Mouse (Mus musculus) kidney, adult 11 months (tissue): ENCODE measurements at regions not wholly inside any gene's neighbourhood (a gene's known extent, or its start where the extent isn't known, plus 50 kb on each side); places are given as distances from the start of the nearest gene placed in this dataset.
A peak's percentile ranks its signal among the peaks of the same experiment; 100 is the strongest.
"Not testable (repeated sequence)": the region's sequence is repeated elsewhere in the genome, so short reads cannot be mapped to it uniquely, and the experiment has no call there.

ENCODE experiments used
- DNase-seq: peaks from one replicate; pipeline ENCODE4 v3.0.0; 2022

DNA sequence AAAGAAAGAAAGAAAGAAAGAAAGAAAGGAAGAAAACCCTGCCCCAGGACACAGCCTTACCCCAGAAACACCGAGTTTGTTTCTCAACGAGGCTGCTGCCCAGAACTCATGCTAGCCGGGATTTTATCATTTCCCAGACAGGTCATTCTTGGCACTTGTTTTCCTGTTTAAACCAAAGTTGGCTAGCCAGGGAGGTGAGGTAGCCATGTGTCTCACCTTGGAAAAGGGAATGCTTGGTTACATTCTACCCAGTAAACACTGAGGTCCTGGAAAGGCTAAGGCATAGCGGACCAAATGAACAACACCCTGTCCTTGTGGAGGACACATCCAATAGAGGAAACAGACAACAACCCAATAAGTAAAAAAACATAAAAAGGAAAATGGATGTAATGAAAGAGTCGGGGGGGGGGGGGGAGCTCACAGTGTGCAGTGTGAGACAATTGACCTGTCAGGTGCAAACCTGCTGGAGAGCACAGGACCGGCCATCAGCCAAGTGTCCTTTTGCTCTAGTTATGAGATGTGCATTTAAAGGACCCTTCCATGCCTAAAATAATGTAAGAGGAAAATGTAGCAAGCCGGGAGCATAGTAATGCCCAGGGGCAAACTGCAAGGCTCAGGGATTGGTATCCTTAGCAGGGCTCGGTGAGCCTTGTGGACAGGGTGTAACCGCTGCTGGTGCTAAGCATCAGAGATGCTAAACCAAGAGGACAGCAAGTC lies 78.2 kb upstream of the Fzd7 start:
- no peak for DNase-seq

DNA sequence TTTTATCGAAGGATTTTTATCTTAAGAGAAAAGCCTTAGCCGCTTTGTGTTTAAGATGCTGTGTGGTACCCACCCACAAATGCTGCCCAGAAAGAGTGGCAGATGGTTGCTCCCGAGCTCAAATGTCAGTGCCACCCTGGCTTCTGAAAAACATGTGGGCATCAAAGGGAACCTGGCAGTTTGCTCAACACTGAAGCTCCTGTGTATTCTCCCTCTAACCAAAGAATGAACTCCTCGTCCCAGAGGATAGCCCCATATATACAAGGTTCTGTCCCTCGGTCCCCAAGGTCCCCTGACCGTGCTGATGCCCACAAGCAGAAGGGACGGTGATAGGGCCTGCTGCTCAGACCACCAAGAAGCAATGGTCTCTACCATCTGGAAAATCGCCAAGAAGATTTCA lies 76.9 kb upstream of the Fzd7 start:
- no peak for DNase-seq

DNA sequence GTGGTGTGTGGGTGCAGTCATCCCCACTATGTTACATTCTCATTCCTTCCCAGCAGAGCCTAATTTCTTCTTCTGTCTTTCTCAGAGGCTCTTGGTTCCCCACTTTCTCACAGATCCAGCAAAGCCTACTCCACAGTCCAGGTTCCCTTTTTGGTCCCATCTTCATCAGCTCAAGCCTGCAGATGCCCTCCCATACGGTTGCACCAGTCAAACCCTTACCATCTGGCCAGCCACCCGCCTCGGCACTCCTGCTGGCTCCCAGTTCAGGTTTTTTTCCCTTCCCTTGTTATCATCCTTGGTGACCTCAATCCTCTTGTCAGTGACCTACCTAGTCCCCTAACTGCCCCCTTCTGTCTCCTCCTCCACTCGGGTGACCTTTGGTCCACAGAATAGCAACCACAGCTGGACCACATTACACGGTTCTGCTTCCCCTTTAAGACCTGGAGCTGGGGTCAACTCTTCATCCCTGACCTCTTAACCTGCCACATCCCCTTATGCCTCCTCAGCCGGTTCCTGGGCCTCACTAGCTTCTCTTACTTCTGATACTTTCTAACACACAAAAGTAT lies 75.4 kb upstream of the Fzd7 start:
- DNase-seq, result no peak

GRCm38 (mm10) chr1:59409585-59410160 lies 72.6 kb upstream of the Fzd7 start:
- DNase-seq, result no peak

GRCm38 (mm10) chr1:59413264-59413663 lies 69.0 kb upstream of the Fzd7 start:
- DNase-seq, result no peak

DNA sequence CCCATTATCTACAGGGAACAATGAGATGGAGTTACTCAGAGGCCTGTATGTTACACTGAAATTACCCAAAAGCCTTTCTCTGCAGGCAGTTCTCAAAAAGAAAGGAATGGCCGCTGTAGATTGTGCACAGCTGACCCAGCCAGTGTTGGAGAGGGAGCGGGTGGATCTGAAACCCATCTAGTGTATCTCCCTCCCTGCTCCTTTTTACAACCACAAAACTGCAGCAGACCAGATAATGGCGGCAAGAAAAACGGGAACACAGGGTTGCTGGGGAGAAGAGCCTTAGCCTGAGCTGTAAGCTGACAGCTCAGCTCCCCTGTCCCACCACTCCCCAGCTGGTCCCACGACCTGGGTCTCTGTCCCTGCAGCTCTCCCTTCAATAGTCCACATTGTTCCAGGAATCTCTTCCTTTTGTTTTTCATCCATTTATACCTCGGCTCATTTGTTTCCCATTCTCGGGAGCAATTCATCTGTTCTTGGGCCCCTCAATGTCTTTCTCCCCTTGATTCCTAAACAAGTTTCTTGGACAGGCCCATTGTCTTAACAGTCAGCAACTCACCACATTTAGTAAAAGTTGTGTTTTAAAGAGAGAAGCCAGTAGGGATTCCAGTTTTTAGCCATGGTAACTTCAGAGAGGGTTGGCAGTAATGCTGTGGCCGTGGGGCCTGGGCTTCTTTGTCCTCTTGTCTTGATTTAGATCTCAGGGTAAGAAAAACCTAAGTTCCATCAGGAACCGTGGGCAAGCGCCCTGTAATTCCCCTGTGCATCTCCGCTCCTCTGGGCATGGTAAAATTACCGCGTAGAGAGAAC lies 67.6 kb upstream of the Fzd7 start:
- no peak for DNase-seq

- DNase-seq, result no peak
Observed at GRCm38 (mm10) chr1:59415733-59416312, 66.4 kb upstream of the Fzd7 start.

DNA sequence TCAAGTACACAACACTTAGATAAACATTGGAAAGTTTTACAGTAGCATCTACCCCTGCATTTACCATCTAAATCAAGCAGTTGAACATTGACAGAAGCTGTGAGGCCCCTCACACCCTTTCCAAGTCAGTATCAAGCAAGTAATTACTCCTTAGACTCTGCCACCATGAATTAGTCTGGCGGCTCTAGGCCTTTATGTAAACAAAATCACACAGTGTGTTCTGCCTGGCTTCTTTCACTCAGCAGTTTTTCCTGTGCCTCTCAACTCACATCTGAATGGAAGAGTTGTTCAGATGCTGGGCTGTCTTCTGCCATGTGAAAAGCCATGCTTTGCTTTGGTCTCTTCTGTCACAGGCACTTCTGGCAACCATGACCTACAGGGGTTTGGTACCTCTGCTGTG lies 64.9 kb upstream of the Fzd7 start:
- DNase-seq, result no peak

GRCm38 (mm10) chr1:59417962-59418361 lies 64.3 kb upstream of the Fzd7 start:
- no peak for DNase-seq

- DNase-seq, result no peak
Observed at GRCm38 (mm10) chr1:59418748-59419147, 63.5 kb upstream of the Fzd7 start.

- peak; percentile 57 for DNase-seq
Observed at GRCm38 (mm10) chr1:59422981-59423941, 59.0 kb upstream of the Fzd7 start.

DNA sequence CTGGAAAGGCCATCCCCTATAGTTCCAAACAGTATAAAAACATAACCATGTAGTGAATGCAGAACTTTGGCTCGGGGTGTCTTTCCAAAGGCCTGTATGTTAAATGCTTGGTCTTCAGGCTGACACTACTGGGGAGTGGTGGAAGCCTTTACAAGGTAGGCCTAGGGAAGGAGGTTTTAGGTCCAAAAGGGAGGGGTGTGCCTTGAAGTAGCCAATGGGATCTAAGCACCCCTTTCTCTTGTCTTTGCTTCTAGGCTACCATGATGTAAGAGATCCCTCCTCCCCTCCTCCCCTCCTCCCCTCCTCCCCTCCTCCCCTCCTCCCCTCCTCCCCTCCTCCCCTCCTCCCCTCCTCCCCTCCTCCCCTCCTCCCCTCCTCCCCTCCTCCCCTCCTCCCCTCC lies 56.5 kb upstream of the Fzd7 start:
- DNase-seq, result not testable (repeated sequence)

GRCm38 (mm10) chr1:59426346-59427203 lies 55.6 kb upstream of the Fzd7 start:
- DNase-seq, result no peak

DNA sequence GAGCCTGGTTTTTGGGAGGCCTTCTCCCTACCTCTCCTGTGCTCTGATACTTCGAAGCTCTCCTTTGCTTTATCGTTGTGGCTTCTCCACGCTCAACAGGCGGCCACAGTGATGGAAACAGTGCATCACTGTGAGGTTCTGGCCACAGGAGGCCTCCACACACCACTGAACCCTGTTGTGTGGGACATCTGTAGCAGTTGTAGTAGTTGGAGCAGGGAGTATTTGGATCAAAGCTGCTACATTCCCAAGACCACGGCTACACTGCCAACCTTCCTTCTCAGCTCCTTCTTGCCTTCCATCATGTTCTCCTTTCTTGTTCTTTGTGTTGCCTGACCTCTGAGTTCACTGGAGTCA lies 55.0 kb upstream of the Fzd7 start:
- DNase-seq, result no peak

- no peak for DNase-seq
Observed at GRCm38 (mm10) chr1:59429289-59429688, 52.9 kb upstream of the Fzd7 start.

DNA sequence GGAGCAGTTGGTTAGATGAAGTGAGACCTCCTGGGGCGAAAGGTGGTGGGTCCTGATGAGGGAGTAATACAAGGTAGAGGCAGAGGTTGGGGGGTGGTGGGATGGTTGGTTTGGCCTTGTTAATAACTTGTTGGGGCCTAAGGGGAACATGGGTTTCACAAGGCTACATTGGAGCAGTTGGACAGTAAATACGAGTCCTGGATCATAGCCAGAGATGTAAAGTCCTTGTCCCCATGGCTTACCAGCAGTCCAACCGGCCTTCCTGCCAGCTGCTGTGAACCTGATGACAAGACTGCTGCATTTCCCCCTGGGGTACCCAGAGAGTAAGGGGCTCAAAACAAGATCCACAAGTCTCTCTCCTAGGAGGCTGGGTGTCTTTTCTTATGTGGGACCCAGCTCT lies 52.0 kb upstream of the Fzd7 start:
- DNase-seq, result no peak

DNA sequence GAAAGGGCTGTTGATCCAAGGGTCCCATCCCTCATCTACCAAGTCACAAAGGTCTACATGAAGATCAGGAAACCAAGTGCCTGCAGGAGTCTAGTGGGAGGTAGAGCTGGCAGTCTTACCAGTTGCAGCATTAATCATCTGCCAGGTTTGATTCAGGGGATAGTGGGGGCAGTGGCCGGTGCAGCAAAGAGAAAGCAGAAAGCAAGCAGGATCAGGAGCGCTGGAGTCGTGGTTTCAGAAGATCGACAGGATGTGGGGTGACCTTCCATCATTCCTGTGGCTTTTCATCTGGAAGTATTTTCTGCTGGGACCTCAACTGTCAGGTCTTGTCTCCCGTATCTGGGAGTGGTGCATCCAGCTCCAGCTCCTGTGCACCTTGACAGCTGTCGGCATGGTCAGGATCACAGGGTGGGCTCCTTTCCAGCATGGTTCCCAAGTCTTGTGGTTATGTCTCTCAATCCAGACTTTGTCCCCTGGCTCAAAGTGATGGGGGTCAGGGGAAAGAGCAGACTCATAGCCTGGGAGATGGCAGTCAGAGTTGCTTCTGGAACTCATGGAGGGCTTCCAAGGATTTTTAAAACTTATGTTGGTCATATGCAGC lies 51.2 kb upstream of the Fzd7 start:
- peak; percentile 32 for DNase-seq
